Mouse (Mus musculus): ENCODE data around the gene Ppp4c. TPM values are rescaled to one million over a fixed set of nuclear protein-coding genes. Genes with fewer than 3 reads are reported as not detected.

Gene Ppp4c
- total and polyA plus RNA-seq, 2 experiments from 2014 or later: 114 to 161 TPM

- no peak overlapping the region for H3K9ac ChIP-seq
- WGBS: 90% methylated on average over 13 of the region's 13 CpGs
- no peaks in the 10 kb centered on the region for H3K27me3 ChIP-seq (ENCODE audit: insufficient read depth, low read length)
- DNase-seq (no peak), ATAC-seq (no peak)
- no peak overlapping the region for H3K4me2 ChIP-seq (ENCODE audit: low read depth)
- H3K4me1 ChIP-seq (ENCODE audit: insufficient read depth): no peaks in the 10 kb centered on the region
- H3K9me3 ChIP-seq (ENCODE audit: low read length): no peaks in the 10 kb centered on the region
- H3K4me3 ChIP-seq (ENCODE audit: low read depth, low read length): no peak overlapping the region
- TF ChIP-seq CTCF (IDR thresholded peaks at IDR 0.05; ENCODE audit: low read depth): no peak
- no peak overlapping the region for H3K27ac ChIP-seq (ENCODE audit: low read depth, low read length)
- H3K36me3 ChIP-seq (ENCODE audit: insufficient read depth): no peaks in the 10 kb centered on the region
Measured at GRCm38 (mm10) chr7:126741964-126742482, 50.3 kb downstream of the Ppp4c start.

- DNase-seq: no peak
- H3K27me3 ChIP-seq (ENCODE audit: insufficient read depth, low read length): no peaks in the 10 kb centered on the region
- no peaks in the 10 kb centered on the region for H3K36me3 ChIP-seq (ENCODE audit: insufficient read depth)
- no peaks in the 10 kb centered on the region for H3K9me3 ChIP-seq (ENCODE audit: low read length)
- no peak for TF ChIP-seq CTCF (IDR thresholded peaks at IDR 0.05; ENCODE audit: low read depth)
- H3K4me2 ChIP-seq (ENCODE audit: low read depth): no peak overlapping the region
- no peak for ATAC-seq
- no peaks in the 10 kb centered on the region for H3K4me1 ChIP-seq (ENCODE audit: insufficient read depth)
- no peak overlapping the region for H3K27ac ChIP-seq (ENCODE audit: low read depth, low read length)
- no peak overlapping the region for H3K9ac ChIP-seq
- H3K4me3 ChIP-seq (ENCODE audit: low read depth, low read length): no peak overlapping the region
- 91% methylated on average over 5 of the region's 5 CpGs for WGBS
Measured at GRCm38 (mm10) chr7:126741452-126741851, 50.8 kb downstream of the Ppp4c start.

- H3K9ac ChIP-seq: no peak overlapping the region
- no peaks in the 10 kb centered on the region for H3K36me3 ChIP-seq (ENCODE audit: insufficient read depth)
- no peak overlapping the region for H3K4me3 ChIP-seq (ENCODE audit: low read depth, low read length)
- no peaks in the 10 kb centered on the region for H3K27me3 ChIP-seq (ENCODE audit: insufficient read depth, low read length)
- H3K27ac ChIP-seq (ENCODE audit: low read depth, low read length): no peak overlapping the region
- 80% methylated on average over 5 of the region's 5 CpGs for WGBS
- DNase-seq (no peak), ATAC-seq (no peak)
- no peaks in the 10 kb centered on the region for H3K4me1 ChIP-seq (ENCODE audit: insufficient read depth)
- no peak overlapping the region for H3K4me2 ChIP-seq (ENCODE audit: low read depth)
- TF ChIP-seq CTCF (IDR thresholded peaks at IDR 0.05; ENCODE audit: low read depth): no peak
- no peaks in the 10 kb centered on the region for H3K9me3 ChIP-seq (ENCODE audit: low read length)
Measured at GRCm38 (mm10) chr7:126740977-126741376, 51.3 kb downstream of the Ppp4c start.

- Histone ChIP-seq H3K4me1 (ENCODE audit: insufficient read depth) (no peaks in the 10 kb centered on the region), H3K4me3 (ENCODE audit: low read depth, low read length) (no peak overlapping the region), H3K27me3 (ENCODE audit: insufficient read depth, low read length) (no peaks in the 10 kb centered on the region), H3K9ac (no peak overlapping the region), H3K4me2 (ENCODE audit: low read depth) (no peak overlapping the region), H3K27ac (ENCODE audit: low read depth, low read length) (no peak overlapping the region), H3K9me3 (ENCODE audit: low read length) (no peaks in the 10 kb centered on the region), H3K36me3 (ENCODE audit: insufficient read depth) (no peaks in the 10 kb centered on the region)
- ATAC-seq (no peak), DNase-seq (no peak)
- WGBS: 74% methylated on average over 13 of the region's 13 CpGs
- TF ChIP-seq CTCF (IDR thresholded peaks at IDR 0.05; ENCODE audit: low read depth): no peak
Measured at GRCm38 (mm10) chr7:126740132-126740735, 52.1 kb downstream of the Ppp4c start.

- no peak overlapping the region for H3K4me2 ChIP-seq (ENCODE audit: low read depth)
- H3K27me3 ChIP-seq (ENCODE audit: insufficient read depth, low read length): no peaks in the 10 kb centered on the region
- 83% methylated on average over 17 of the region's 17 CpGs for WGBS
- TF ChIP-seq CTCF (IDR thresholded peaks at IDR 0.05; ENCODE audit: low read depth): no peak
- no peaks in the 10 kb centered on the region for H3K36me3 ChIP-seq (ENCODE audit: insufficient read depth)
- H3K27ac ChIP-seq (ENCODE audit: low read depth, low read length): no peak overlapping the region
- DNase-seq (no peak), ATAC-seq (no peak)
- no peak overlapping the region for H3K4me3 ChIP-seq (ENCODE audit: low read depth, low read length)
- H3K9me3 ChIP-seq (ENCODE audit: low read length): no peaks in the 10 kb centered on the region
- no peak overlapping the region for H3K9ac ChIP-seq
- H3K4me1 ChIP-seq (ENCODE audit: insufficient read depth): no peaks in the 10 kb centered on the region
Measured at GRCm38 (mm10) chr7:126739551-126739950, 52.7 kb downstream of the Ppp4c start.

- DNase-seq (no peak), ATAC-seq (no peak)
- no peak overlapping the region for H3K9ac ChIP-seq
- TF ChIP-seq CTCF (IDR thresholded peaks at IDR 0.05; ENCODE audit: low read depth): no peak
- 85% methylated on average over 8 of the region's 8 CpGs for WGBS
- H3K36me3 ChIP-seq (ENCODE audit: insufficient read depth): no peaks in the 10 kb centered on the region
- no peaks in the 10 kb centered on the region for H3K9me3 ChIP-seq (ENCODE audit: low read length)
- no peak overlapping the region for H3K27ac ChIP-seq (ENCODE audit: low read depth, low read length)
- no peak overlapping the region for H3K4me2 ChIP-seq (ENCODE audit: low read depth)
- no peak overlapping the region for H3K4me3 ChIP-seq (ENCODE audit: low read depth, low read length)
- no peaks in the 10 kb centered on the region for H3K4me1 ChIP-seq (ENCODE audit: insufficient read depth)
- no peaks in the 10 kb centered on the region for H3K27me3 ChIP-seq (ENCODE audit: insufficient read depth, low read length)
Measured at GRCm38 (mm10) chr7:126736122-126736521, 56.2 kb downstream of the Ppp4c start.

Other genes starting within 250 kb of the Ppp4c start
Only the 30 nearest of the 33 such genes appear.
- gene Eif3c, start 226.1 kb downstream of the Ppp4c start, total RNA-seq (2014; rRNA removed): 113 and 137 TPM in 2 replicates
- gene Eif3c, start 226.1 kb downstream of the Ppp4c start, polyA plus RNA-seq (2015; fragmentation: Nextera tagmentation; extraction: Ambion mirVana): 200 and 205 TPM in 2 replicates
- gene Apobr, start 207.6 kb downstream of the Ppp4c start, total RNA-seq (2014; rRNA removed): 0.08 and 0.33 TPM in 2 replicates
- 0.16 and 0.39 TPM in 2 replicates for gene Apobr, start 207.6 kb downstream of the Ppp4c start, polyA plus RNA-seq (2015; fragmentation: Nextera tagmentation; extraction: Ambion mirVana)
- gene Cln3, start 206.7 kb downstream of the Ppp4c start, total RNA-seq (2014; rRNA removed): 26.9 and 29.0 TPM in 2 replicates
- gene Cln3, start 206.7 kb downstream of the Ppp4c start, polyA plus RNA-seq (2015; fragmentation: Nextera tagmentation; extraction: Ambion mirVana): 22.1 and 23.8 TPM in 2 replicates
- gene Il27, start 197.6 kb downstream of the Ppp4c start, total RNA-seq (2014; rRNA removed): not detected in 2 replicates
- not detected in 2 replicates for gene Il27, start 197.6 kb downstream of the Ppp4c start, polyA plus RNA-seq (2015; fragmentation: Nextera tagmentation; extraction: Ambion mirVana)
- 4.8 and 7.3 TPM in 2 replicates for gene Nupr1, start 161.6 kb downstream of the Ppp4c start, total RNA-seq (2014; rRNA removed)
- 15.5 and 18.0 TPM in 2 replicates for gene Nupr1, start 161.6 kb downstream of the Ppp4c start, polyA plus RNA-seq (2015; fragmentation: Nextera tagmentation; extraction: Ambion mirVana)
- 22.8 and 37.1 TPM in 2 replicates for gene Sgf29, start 143.2 kb downstream of the Ppp4c start, total RNA-seq (2014; rRNA removed)
- gene Sgf29, start 143.2 kb downstream of the Ppp4c start, polyA plus RNA-seq (2015; fragmentation: Nextera tagmentation; extraction: Ambion mirVana): 59.6 and 62.3 TPM in 2 replicates
- 15.8 and 22.8 TPM in 2 replicates for gene Sult1a1, start 116.1 kb downstream of the Ppp4c start, total RNA-seq (2014; rRNA removed)
- 15.4 and 16.0 TPM in 2 replicates for gene Sult1a1, start 116.1 kb downstream of the Ppp4c start, polyA plus RNA-seq (2015; fragmentation: Nextera tagmentation; extraction: Ambion mirVana)
- gene Bola2, start 97.1 kb downstream of the Ppp4c start, total RNA-seq (2014; rRNA removed): 66.9 and 115 TPM in 2 replicates
- gene Bola2, start 97.1 kb downstream of the Ppp4c start, polyA plus RNA-seq (2015; fragmentation: Nextera tagmentation; extraction: Ambion mirVana): 139 and 205 TPM in 2 replicates
- 15.8 and 17.9 TPM in 2 replicates for gene Slx1b, start 96.7 kb downstream of the Ppp4c start, total RNA-seq (2014; rRNA removed)
- 7.5 and 10.1 TPM in 2 replicates for gene Slx1b, start 96.7 kb downstream of the Ppp4c start, polyA plus RNA-seq (2015; fragmentation: Nextera tagmentation; extraction: Ambion mirVana)
- 121 and 169 TPM in 2 replicates for gene Coro1a, start 84.7 kb downstream of the Ppp4c start, total RNA-seq (2014; rRNA removed)
- 118 and 146 TPM in 2 replicates for gene Coro1a, start 84.7 kb downstream of the Ppp4c start, polyA plus RNA-seq (2015; fragmentation: Nextera tagmentation; extraction: Ambion mirVana)
- 108 and 131 TPM in 2 replicates for gene Mapk3, start 32.9 kb downstream of the Ppp4c start, total RNA-seq (2014; rRNA removed)
- 118 and 133 TPM in 2 replicates for gene Mapk3, start 32.9 kb downstream of the Ppp4c start, polyA plus RNA-seq (2015; fragmentation: Nextera tagmentation; extraction: Ambion mirVana)
- 1.2 and 2.5 TPM in 2 replicates for gene Gdpd3, start 26.2 kb downstream of the Ppp4c start, total RNA-seq (2014; rRNA removed)
- 0.93 and 0.97 TPM in 2 replicates for gene Gdpd3, start 26.2 kb downstream of the Ppp4c start, polyA plus RNA-seq (2015; fragmentation: Nextera tagmentation; extraction: Ambion mirVana)
- gene Ypel3, start 15.5 kb downstream of the Ppp4c start, total RNA-seq (2014; rRNA removed): 162 and 237 TPM in 2 replicates
- gene Ypel3, start 15.5 kb downstream of the Ppp4c start, polyA plus RNA-seq (2015; fragmentation: Nextera tagmentation; extraction: Ambion mirVana): 223 and 250 TPM in 2 replicates
- gene Tbx6, start 11.0 kb downstream of the Ppp4c start, total RNA-seq (2014; rRNA removed): 0.31 and 0.38 TPM in 2 replicates
- gene Tbx6, start 11.0 kb downstream of the Ppp4c start, polyA plus RNA-seq (2015; fragmentation: Nextera tagmentation; extraction: Ambion mirVana): 0.10 and 0.11 TPM in 2 replicates
- 33.2 and 34.4 TPM in 2 replicates for gene Fam57b, start 5.2 kb upstream of the Ppp4c start, total RNA-seq (2014; rRNA removed)
- gene Fam57b, start 5.2 kb upstream of the Ppp4c start, polyA plus RNA-seq (2015; fragmentation: Nextera tagmentation; extraction: Ambion mirVana): 39.0 and 42.6 TPM in 2 replicates
- not detected in 2 replicates for gene 4930451I11Rik, start 39.1 kb upstream of the Ppp4c start, total RNA-seq (2014; rRNA removed)
- gene 4930451I11Rik, start 39.1 kb upstream of the Ppp4c start, polyA plus RNA-seq (2015; fragmentation: Nextera tagmentation; extraction: Ambion mirVana): 0.62 TPM in 1 of 2 replicates, not detected in the other
- gene Doc2a, start 54.9 kb upstream of the Ppp4c start, total RNA-seq (2014; rRNA removed): 35.7 and 148 TPM in 2 replicates
- gene Doc2a, start 54.9 kb upstream of the Ppp4c start, polyA plus RNA-seq (2015; fragmentation: Nextera tagmentation; extraction: Ambion mirVana): 31.5 and 32.5 TPM in 2 replicates
- gene Hirip3, start 69.5 kb upstream of the Ppp4c start, total RNA-seq (2014; rRNA removed): 11.7 and 21.3 TPM in 2 replicates
- gene Hirip3, start 69.5 kb upstream of the Ppp4c start, polyA plus RNA-seq (2015; fragmentation: Nextera tagmentation; extraction: Ambion mirVana): 9.9 and 19.5 TPM in 2 replicates
- 62.8 and 69.9 TPM in 2 replicates for gene Ino80e, start 69.9 kb upstream of the Ppp4c start, total RNA-seq (2014; rRNA removed)
- 102 and 107 TPM in 2 replicates for gene Ino80e, start 69.9 kb upstream of the Ppp4c start, polyA plus RNA-seq (2015; fragmentation: Nextera tagmentation; extraction: Ambion mirVana)
- 100 and 110 TPM in 2 replicates for gene Taok2, start 92.2 kb upstream of the Ppp4c start, total RNA-seq (2014; rRNA removed)
- 30.5 and 42.6 TPM in 2 replicates for gene Taok2, start 92.2 kb upstream of the Ppp4c start, polyA plus RNA-seq (2015; fragmentation: Nextera tagmentation; extraction: Ambion mirVana)
- gene Tmem219, start 130.4 kb upstream of the Ppp4c start, total RNA-seq (2014; rRNA removed): 22.8 and 23.8 TPM in 2 replicates
- gene Tmem219, start 130.4 kb upstream of the Ppp4c start, polyA plus RNA-seq (2015; fragmentation: Nextera tagmentation; extraction: Ambion mirVana): 44.7 and 45.4 TPM in 2 replicates
- 140 and 142 TPM in 2 replicates for gene Kctd13, start 136.4 kb upstream of the Ppp4c start, total RNA-seq (2014; rRNA removed)
- 218 and 222 TPM in 2 replicates for gene Kctd13, start 136.4 kb upstream of the Ppp4c start, polyA plus RNA-seq (2015; fragmentation: Nextera tagmentation; extraction: Ambion mirVana)
- gene Asphd1, start 157.1 kb upstream of the Ppp4c start, total RNA-seq (2014; rRNA removed): 14.3 and 37.2 TPM in 2 replicates
- gene Asphd1, start 157.1 kb upstream of the Ppp4c start, polyA plus RNA-seq (2015; fragmentation: Nextera tagmentation; extraction: Ambion mirVana): 10.3 and 13.6 TPM in 2 replicates
- 104 and 160 TPM in 2 replicates for gene Sez6l2, start 158.1 kb upstream of the Ppp4c start, total RNA-seq (2014; rRNA removed)
- 38.3 and 45.3 TPM in 2 replicates for gene Sez6l2, start 158.1 kb upstream of the Ppp4c start, polyA plus RNA-seq (2015; fragmentation: Nextera tagmentation; extraction: Ambion mirVana)
- 120 and 158 TPM in 2 replicates for gene Cdipt, start 183.4 kb upstream of the Ppp4c start, total RNA-seq (2014; rRNA removed)
- 134 and 137 TPM in 2 replicates for gene Cdipt, start 183.4 kb upstream of the Ppp4c start, polyA plus RNA-seq (2015; fragmentation: Nextera tagmentation; extraction: Ambion mirVana)
- not detected in 2 replicates for gene Cdiptos, start 183.6 kb upstream of the Ppp4c start, total RNA-seq (2014; rRNA removed)
- 0.53 and 0.62 TPM in 2 replicates for gene Cdiptos, start 183.6 kb upstream of the Ppp4c start, polyA plus RNA-seq (2015; fragmentation: Nextera tagmentation; extraction: Ambion mirVana)
- gene Mvp, start 222.1 kb upstream of the Ppp4c start, total RNA-seq (2014; rRNA removed): 4.8 and 6.9 TPM in 2 replicates
- 3.3 and 3.4 TPM in 2 replicates for gene Mvp, start 222.1 kb upstream of the Ppp4c start, polyA plus RNA-seq (2015; fragmentation: Nextera tagmentation; extraction: Ambion mirVana)
- 3.8 TPM in 1 of 2 replicates, not detected in the other for gene Pagr1b, start 224.0 kb upstream of the Ppp4c start, total RNA-seq (2014; rRNA removed)
- 1.0 TPM in 1 of 2 replicates, not detected in the other for gene Pagr1b, start 224.0 kb upstream of the Ppp4c start, polyA plus RNA-seq (2015; fragmentation: Nextera tagmentation; extraction: Ambion mirVana)
- 19.2 and 21.9 TPM in 2 replicates for gene Pagr1a, start 224.9 kb upstream of the Ppp4c start, total RNA-seq (2014; rRNA removed)
- 18.1 and 31.6 TPM in 2 replicates for gene Pagr1a, start 224.9 kb upstream of the Ppp4c start, polyA plus RNA-seq (2015; fragmentation: Nextera tagmentation; extraction: Ambion mirVana)
- 49.1 and 53.6 TPM in 2 replicates for gene Gm42742, start 228.6 kb upstream of the Ppp4c start, total RNA-seq (2014; rRNA removed)
- gene Gm42742, start 228.6 kb upstream of the Ppp4c start, polyA plus RNA-seq (2015; fragmentation: Nextera tagmentation; extraction: Ambion mirVana): 36.7 and 42.2 TPM in 2 replicates

Data from forebrain, postnatal 0 days (tissue).